Mouse (Mus musculus) liver, embryonic 14.5 days (tissue): ENCODE measurements at regions not wholly inside any gene's neighbourhood (a gene's known extent, or its start where the extent isn't known, plus 50 kb on each side); places are given as distances from the start of the nearest gene placed in this dataset.

ENCODE experiments used
- CTCF ChIP-seq: IDR thresholded peaks from 2 replicates; pipeline ENCODE4 v1.5.1; 2016; ENCODE audit warnings: antibody characterized with exemption, low read depth, control low read depth
- EP300 ChIP-seq: IDR thresholded peaks from 2 replicates; pipeline ENCODE4 v1.6.1; 2016; ENCODE audit warnings: antibody characterized with exemption, low read depth

GRCm38 (mm10) chr2:92806481-92807195 is 108.3 kb upstream of the Syt13 start:
- TF ChIP-seq CTCF = no peak
- TF ChIP-seq EP300 = no peak
